Mouse (Mus musculus) gastrocnemius, postnatal 25 days (tissue): ENCODE results near the gene Spred3. TPM values are rescaled to one million over a fixed set of nuclear protein-coding genes. Genes with fewer than 3 reads are reported as not detected.
A peak's percentile ranks its signal among the peaks of the same experiment; 100 is the strongest.

Experiments used
- DNase-seq: peaks from one replicate; pipeline ENCODE4 v3.0.0; 2022
- total RNA-seq, 2 experiments: library from RNA; stranded (reverse); gene quantifications; 1 replicate in 1 of 2; 2 replicates in 1 of 2; pipeline ENCODE4 v1.2.3; 2021

Gene Spred3
- total RNA-seq, 2 experiments from 2014 or later: 0.77 to 0.86 TPM

- DNase-seq: no peak
Measured at GRCm38 (mm10) chr7:29128725-29129124, 41.5 kb downstream of the Spred3 start.

GRCm38 (mm10) chr7:29126173-29126915, 43.9 kb downstream of the Spred3 start:
- peak; percentile 72 for DNase-seq

DNA sequence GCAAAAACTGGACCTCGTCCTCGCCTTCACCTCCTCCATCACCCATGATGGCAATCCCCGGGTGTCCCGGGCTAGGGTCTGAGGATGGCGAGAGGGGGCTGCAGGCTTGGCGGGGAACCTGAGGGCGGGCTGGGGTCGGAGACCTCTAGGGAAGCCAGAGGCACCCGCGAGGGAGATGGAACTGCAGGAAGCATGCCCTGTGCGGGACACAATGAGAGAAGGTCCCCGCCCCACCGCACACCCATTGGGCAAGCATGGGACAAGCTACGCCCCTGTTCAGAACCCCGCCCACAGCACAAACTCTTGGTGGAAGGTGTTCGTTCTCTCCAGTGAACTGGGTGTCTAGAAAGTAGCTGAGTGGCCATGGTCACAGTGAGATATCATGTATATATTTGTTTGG, 45.2 kb downstream of the Spred3 start, which contains the start of gene Ryr1:
Ryr1 (minus strand) TSS at position 210 of the 400 bp plus-strand sequence.
- DNase-seq: peak; percentile 84

- DNase-seq: peak; percentile 88
Measured at GRCm38 (mm10) chr7:29123531-29124358, 46.5 kb downstream of the Spred3 start.

GRCm38 (mm10) chr7:29122821-29123220, 47.4 kb downstream of the Spred3 start:
- DNase-seq: no peak

DNA sequence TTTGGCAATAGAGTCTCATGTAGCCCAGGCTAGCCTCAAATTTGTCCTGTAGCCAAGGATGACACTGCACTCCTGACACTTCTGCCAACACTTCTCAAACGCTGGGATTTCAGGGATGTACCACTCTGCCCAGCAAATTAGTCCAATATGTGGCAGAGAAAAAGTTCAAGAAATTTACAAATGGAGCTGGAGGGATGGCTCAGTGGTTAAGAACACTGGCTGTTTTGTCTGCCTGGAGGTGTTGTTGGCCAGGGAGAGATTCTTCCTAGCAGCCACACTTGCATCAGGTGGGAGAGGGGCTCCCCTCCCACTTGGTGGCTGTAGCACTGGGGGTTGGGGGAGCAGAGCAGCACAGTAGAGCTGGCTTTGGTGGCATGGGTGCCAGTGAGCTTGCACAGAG, 50.7 kb downstream of the Spred3 start:
- no peak for DNase-seq

DNA sequence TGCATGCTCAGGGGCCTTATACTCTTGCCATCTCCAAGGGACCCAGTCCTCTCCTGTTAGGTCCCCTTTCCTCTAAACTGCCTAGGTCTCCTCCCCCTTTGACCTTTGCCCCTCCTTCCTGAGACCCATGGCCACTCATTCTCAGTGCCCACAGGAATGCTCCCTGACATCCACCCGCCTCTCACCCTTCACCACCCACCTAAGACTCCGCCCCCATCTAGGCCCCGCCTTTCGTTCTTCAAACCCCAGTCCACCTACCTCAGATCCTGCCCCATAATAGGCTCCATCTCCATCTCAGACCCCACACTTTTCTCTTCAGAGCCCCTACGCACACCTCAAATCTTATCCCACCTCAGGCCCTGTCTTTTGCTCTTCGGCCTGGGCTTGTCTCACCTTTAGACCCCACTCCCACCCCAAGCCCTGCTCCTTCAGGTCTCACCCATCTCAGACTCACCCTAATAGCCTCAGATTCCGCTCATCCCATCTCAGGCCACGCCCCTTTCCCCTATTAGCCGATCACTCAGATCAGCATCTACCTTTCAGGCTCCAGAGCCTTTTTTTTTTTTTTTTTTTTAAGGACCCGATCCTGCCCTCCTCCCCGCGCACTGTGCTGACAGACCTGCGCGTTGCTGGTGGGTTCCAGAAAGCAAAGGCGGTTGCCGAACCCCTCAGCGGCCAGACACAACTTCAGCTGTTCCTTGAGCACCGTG, 51.9 kb downstream of the Spred3 start:
- no peak for DNase-seq

DNA sequence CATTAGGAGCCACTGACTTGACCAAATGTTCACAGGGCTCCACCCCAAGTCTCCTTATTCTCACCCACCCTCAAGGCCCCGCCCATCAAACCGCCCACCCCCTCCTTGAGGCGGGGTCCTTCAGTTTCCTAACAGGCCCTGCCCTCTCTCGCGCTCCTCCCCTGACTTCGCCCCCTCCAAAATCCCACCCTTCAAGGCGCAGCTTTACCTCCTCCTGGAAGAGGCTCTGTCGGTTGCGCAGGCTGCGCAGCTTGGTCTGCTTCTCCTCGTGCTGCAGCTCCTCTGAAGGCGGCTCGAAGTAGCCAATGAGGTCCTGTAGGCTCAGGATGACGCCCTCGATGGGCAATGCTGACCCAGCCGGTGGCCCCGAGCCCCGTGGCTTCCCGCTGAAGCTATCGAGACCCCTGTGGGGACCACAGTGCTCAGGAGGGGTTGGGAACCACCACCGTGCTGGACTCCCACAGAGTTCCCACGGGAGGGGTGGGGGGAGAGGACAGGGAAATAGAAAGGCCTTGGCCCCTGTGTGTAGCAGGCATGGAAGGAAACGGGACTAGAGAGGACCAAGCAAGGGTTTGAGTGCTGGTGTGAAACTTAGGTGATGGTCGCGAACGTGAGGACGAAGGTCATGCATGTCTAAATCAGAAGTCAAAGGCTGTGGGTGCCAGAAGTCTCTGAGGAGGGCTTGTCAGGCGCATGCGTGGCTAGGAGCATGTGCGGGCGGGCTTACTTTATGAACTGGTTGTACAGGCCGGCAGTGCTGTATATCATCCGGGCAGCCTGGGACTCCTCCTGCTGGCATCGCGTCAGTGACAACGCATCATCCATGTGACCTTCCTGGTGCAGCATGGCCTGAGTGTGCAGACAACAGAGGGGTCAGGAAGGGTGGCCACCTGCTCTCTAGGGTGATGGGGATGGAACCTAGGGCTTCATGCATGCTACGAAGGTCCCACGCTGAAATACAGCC, 60.9 kb downstream of the Spred3 start:
- peak; percentile 41 for DNase-seq

Other genes with a start within 250 kb of the Spred3 start
- 10 to 100 TPM; 36.7 to 45.8 TPM for gene Actn4, start 208.1 kb downstream of the Spred3 start, total RNA-seq
- 100 to 1,000 TPM; 116 to 137 TPM for gene Eif3k, start 188.5 kb downstream of the Spred3 start, total RNA-seq
- gene Map4k1, start 188.4 kb downstream of the Spred3 start, total RNA-seq: under 1 TPM; 0.29 to 0.36 TPM
- 1,000 to 10,000 TPM; 1,331 to 1,686 TPM for gene Ryr1, start 45.2 kb downstream of the Spred3 start, total RNA-seq
- gene Rasgrp4, start 35.6 kb downstream of the Spred3 start, total RNA-seq: under 1 TPM; 0.69 to 0.72 TPM
- gene Fam98c, start 14.2 kb downstream of the Spred3 start, total RNA-seq: 10 to 100 TPM; 11.0 to 12.9 TPM
- under 1 TPM; 0.15 to 0.32 TPM for gene Ggn, start 201 bp downstream of the Spred3 start, total RNA-seq
- gene Psmd8, start 10.3 kb upstream of the Spred3 start, total RNA-seq: 100 to 1,000 TPM; 156 to 200 TPM
- under 1 TPM in 1 of 2 experiments, not detected in 1; 0.29 TPM for gene Catsperg1, start 43.6 kb upstream of the Spred3 start, total RNA-seq
- gene Kcnk6, start 62.1 kb upstream of the Spred3 start, total RNA-seq: 1 to 10 TPM; 1.2 to 1.5 TPM
- gene Yif1b, start 67.9 kb upstream of the Spred3 start, total RNA-seq: 10 to 100 TPM; 44.8 to 47.6 TPM
- 1 to 10 TPM in 1 of 2 experiments, under 1 TPM in 1; 0.31 to 1.4 TPM for gene 2200002D01Rik, start 78.1 kb upstream of the Spred3 start, total RNA-seq
- gene Spint2, start 111.5 kb upstream of the Spred3 start, total RNA-seq: 1 to 10 TPM; 3.4 to 5.2 TPM
- gene Ppp1r14a, start 118.9 kb upstream of the Spred3 start, total RNA-seq: 1 to 10 TPM; 5.2 to 6.5 TPM
- 1 to 10 TPM; 1.9 to 2.0 TPM for gene Dpf1, start 133.5 kb upstream of the Spred3 start, total RNA-seq